Mouse (Mus musculus) bone marrow, adult 2 months (tissue): ENCODE measurements around the gene Rfxank. TPM values are rescaled to one million over a fixed set of nuclear protein-coding genes. Genes with fewer than 3 reads are reported as not detected.

Experiments
- H3K27ac ChIP-seq: fragments of 200-500 bp; 2 replicates; pipeline ENCODE4 v1.5.1; 2012; ENCODE audit warnings: low read depth, mild to moderate bottlenecking, control low read depth, inconsistent platforms, low read length; ENCODE audit not compliant: control insufficient read depth, poor library complexity, insufficient read depth
- H3K4me1 ChIP-seq: fragments of 200-500 bp; 2 replicates; pipeline ENCODE4 v1.6.1; 2011; ENCODE audit warnings: low read length; ENCODE audit not compliant: control insufficient read depth, insufficient read depth
- H3K4me3 ChIP-seq: fragments of 200-500 bp; replicated peaks from 2 replicates; pipeline ENCODE3; 2011; ENCODE audit warnings: mild to moderate bottlenecking, low read depth, low read length, control low read depth; ENCODE audit not compliant: control insufficient read depth
- CTCF ChIP-seq: fragments of 200-500 bp; IDR thresholded peaks from 2 replicates; pipeline ENCODE4 v1.5.1; 2011; ENCODE audit warnings: low read length, control low read depth; ENCODE audit not compliant: control insufficient read depth, insufficient read depth
- POLR2A ChIP-seq: fragments of 200-500 bp; IDR thresholded peaks from 2 replicates; pipeline ENCODE4 v1.6.1; 2011; ENCODE audit warnings: low read depth, mild to moderate bottlenecking, control low read depth, low read length, borderline replicate concordance; ENCODE audit not compliant: control insufficient read depth
- WGBS: fragments of 180-500 bp; shearing (Covaris S2); methylation state at CpG from one replicate; pipeline ENCODE4 v1.1.7; 2018; 5-methylcytosine and 5-hydroxymethylcytosine counted together
- polyA plus RNA-seq: library from polyadenylated mRNA; stranded (reverse); fragments of >200 nt; gene quantifications from 2 replicates; pipeline ENCODE4 v1.2.4, GENCODE M21; 2011; ENCODE audit warnings: low replicate concordance; ENCODE audit not compliant: missing spikeins, insufficient read depth, insufficient read length

The Rfxank gene
- polyA plus RNA-seq, 1 experiment: 14.4 TPM

GRCm38 (mm10) chr8:70118726-70119700 is 19.9 kb downstream of the Rfxank start:
- Histone ChIP-seq H3K4me3 (no peak overlapping the region), H3K4me1 (no peaks in the 10 kb centered on the region), H3K27ac (no peak overlapping the region)
- 24% methylated on average over 17 of the region's 17 CpGs for WGBS
- TF ChIP-seq CTCF (no peak), POLR2A (no peak)

DNA sequence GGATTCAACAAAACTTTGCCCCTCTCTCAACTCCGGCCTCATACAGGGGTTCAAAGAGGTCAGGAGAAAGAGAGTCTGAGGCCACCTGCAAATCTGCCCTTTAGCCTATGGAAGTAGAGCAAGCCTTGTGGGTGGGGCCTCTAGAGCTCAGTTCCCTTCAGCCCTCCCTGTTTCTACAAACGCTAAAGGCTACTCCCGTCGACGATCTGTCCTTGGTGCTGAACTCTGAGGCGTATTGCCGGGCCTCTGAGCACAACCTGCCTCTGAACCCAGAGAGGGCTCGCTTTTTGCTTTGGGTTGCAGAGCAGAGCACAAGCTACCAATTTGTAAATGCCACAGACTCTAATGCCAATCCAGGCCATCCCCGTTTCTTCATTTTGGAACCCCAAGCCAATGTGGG is 21.3 kb downstream of the Rfxank start:
- no peak for TF ChIP-seq CTCF
- TF ChIP-seq POLR2A: no peak
- Histone ChIP-seq H3K4me3 (no peak overlapping the region), H3K4me1 (no peaks in the 10 kb centered on the region), H3K27ac (no peak overlapping the region)
- WGBS: 10% methylated on average over 9 of the region's 9 CpGs

- Histone ChIP-seq H3K27ac (no peak overlapping the region), H3K4me3 (no peak overlapping the region), H3K4me1 (no peaks in the 10 kb centered on the region; the same call in 1 of the 2 replicates)
- whole genome bisulfite sequencing: 58% methylated on average over 13 of the region's 13 CpGs
- TF ChIP-seq POLR2A (no peak), CTCF (no peak)
Measured at GRCm38 (mm10) chr8:70114892-70115291, 24.1 kb downstream of the Rfxank start.

- WGBS: 10% methylated on average over 6 of the region's 6 CpGs
- Histone ChIP-seq H3K4me1 (peaks cover 2% of the 10 kb centered on the region; the same call in 1 of the 2 replicates), H3K4me3 (no peak overlapping the region), H3K27ac (no peak overlapping the region)
- TF ChIP-seq CTCF: no peak
- no peak for TF ChIP-seq POLR2A
Measured at GRCm38 (mm10) chr8:70114488-70114887, 24.5 kb downstream of the Rfxank start.

DNA sequence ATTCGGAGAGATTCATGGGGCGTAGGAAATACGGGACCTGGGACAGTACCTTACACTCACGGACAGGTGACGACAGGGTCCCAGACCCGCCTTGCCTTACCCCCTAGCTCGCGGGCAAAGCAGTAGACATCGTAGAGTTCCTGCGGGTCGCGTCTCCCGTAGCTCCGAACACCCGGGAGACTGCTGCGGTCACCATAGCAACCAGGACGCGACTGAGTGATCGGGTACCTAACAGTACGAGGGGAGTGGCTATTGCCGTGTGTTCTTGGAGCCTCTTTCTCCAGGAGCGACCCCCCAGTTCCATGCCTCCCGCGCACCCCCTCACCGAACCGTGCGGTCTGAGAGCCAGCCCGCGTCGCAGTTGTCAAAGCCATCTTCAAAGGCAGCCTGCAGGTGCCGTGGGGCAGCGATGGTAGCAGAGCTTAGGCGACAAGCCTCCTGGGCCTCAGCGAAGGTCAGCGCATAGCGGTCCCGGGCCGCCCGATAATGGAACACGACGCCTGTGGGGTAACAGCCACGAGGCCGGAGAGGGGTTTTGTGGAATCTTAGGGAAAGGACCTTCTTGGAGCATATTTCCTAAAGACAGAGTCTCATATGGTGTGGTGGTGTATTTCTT is 26.4 kb downstream of the Rfxank start:
- H3K27ac ChIP-seq: no peak overlapping the region; the same call in 1 of the 2 replicates
- no peak for TF ChIP-seq CTCF
- TF ChIP-seq POLR2A: no peak
- H3K4me1 ChIP-seq: peaks cover 2% of the 10 kb centered on the region; the same call in 1 of the 2 replicates
- no peak overlapping the region for H3K4me3 ChIP-seq
- WGBS: 10% methylated on average over 43 of the region's 43 CpGs

GRCm38 (mm10) chr8:70111192-70111795 is 27.7 kb downstream of the Rfxank start:
- Histone ChIP-seq H3K27ac (no peak overlapping the region), H3K4me3 (no peak overlapping the region), H3K4me1 (peaks cover 2% of the 10 kb centered on the region; the same call in 1 of the 2 replicates)
- TF ChIP-seq CTCF: no peak
- TF ChIP-seq POLR2A: no peak
- 58% methylated on average over 23 of the region's 23 CpGs for WGBS

DNA sequence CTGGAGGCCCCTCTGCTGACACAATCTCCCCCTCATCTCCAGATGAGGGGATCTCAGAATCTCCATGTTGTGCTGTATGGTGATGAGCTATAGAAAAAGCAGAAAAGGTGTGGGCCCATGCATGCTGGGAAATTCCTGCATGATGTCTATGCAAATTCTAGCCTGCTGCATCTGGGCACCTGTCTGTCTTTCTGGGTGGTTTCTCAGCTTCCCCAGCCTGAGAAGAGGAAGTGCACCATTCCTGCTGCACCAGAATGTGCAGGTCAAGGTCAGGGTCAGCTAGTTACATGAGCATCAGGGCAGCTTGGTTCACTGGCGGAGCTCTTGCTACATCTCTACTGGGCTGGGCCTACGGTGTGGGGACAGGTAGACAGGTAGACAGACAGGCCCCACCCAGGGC is 28.5 kb downstream of the Rfxank start:
- TF ChIP-seq CTCF (no peak), POLR2A (no peak)
- Histone ChIP-seq H3K27ac (no peak overlapping the region), H3K4me1 (peaks cover 2% of the 10 kb centered on the region), H3K4me3 (no peak overlapping the region)
- 72% methylated on average over 2 of the region's 2 CpGs for WGBS

DNA sequence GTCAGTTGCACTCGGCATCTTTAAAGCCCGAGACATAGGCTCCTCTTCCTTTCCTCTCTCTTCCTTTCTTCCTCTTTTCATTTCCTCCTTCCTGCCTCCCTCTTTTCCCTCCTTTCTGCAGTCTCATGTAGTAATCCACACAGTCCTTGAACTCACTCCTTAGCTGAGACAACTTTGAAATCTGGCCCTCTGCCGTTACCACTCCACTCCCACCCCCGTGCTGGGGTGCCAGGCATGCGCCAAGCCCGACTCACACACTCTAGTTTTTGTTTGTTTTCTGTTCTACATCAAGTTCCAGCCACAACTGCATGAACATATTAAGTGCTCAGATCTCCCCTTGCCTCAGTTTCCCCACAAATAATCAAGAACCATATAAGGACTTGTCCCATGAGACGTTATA is 34.0 kb downstream of the Rfxank start:
- H3K4me1 ChIP-seq: peaks cover 2% of the 10 kb centered on the region
- no peak overlapping the region for H3K4me3 ChIP-seq
- no peak overlapping the region for H3K27ac ChIP-seq
- 45% methylated on average over 7 of the region's 7 CpGs for WGBS
- no peak for TF ChIP-seq CTCF
- TF ChIP-seq POLR2A: no peak
